ENCODE assay signal across 1 mouse cellular context in the genomic region with DNA sequence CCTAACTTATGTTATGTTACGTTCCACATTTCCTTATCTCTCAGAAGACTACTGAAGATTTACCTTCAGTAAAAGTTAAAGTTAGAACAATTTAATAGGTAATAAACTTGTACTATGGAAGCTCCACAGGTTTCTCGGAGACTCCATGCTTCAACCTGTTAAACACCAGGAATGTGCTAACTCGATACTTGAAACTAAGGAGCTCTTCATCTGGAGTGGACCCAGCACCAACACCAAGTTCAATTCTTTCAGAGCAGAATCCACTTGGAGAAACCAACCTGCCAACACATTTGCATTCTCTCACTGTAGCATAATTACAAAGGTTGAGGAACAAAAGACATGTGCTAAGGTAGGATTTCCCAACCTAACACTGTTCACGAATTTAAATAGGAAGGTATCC.
TF ChIP-seq lines count a peak whose summit lies in the region.

No protein-coding gene starts in this region.

TF ChIP-seq in MEL, 35 proteins besides CTCF, POLR2A, EP300 and RAD21:
- TF ChIP-seq ELF1 (IDR thresholded peaks at IDR 0.05; ENCODE audit: low read depth, low read length), result no peak
- no peak for TF ChIP-seq TCF12 (IDR thresholded peaks at IDR 0.05; ENCODE audit: low read depth, low read length)
- 0 out of 2 replicates have a peak, but pooled peaks have one; percentile 18 for TF ChIP-seq MAX (IDR thresholded peaks at IDR 0.05; ENCODE audit: low read length)
- peak; percentile 17; the same call in 1 of the 2 replicates for TF ChIP-seq POLR2AphosphoS2 (IDR thresholded peaks at IDR 0.05; ENCODE audit: low read length)
- TF ChIP-seq MXI1 (IDR thresholded peaks at IDR 0.05; ENCODE audit: low read depth, low read length), result 0 out of 2 replicates have a peak, but pooled peaks have one; percentile 12
- no peak for TF ChIP-seq KAT2A (conservative IDR thresholded peaks at IDR 0.05; ENCODE audit: low read depth, low read length)
- peak; percentile 23; the same call in 1 of the 2 replicates for TF ChIP-seq NELFE (IDR thresholded peaks at IDR 0.05; ENCODE audit: low read depth, low read length)
- TF ChIP-seq MEF2A (IDR thresholded peaks at IDR 0.05; ENCODE audit: extremely low read depth, insufficient replicate concordance, low read depth, low read length, poor library complexity, severe bottlenecking), result no peak
